Mouse (Mus musculus): Measurements from ENCODE around the gene Palm2.

Palm2 gene

DNA sequence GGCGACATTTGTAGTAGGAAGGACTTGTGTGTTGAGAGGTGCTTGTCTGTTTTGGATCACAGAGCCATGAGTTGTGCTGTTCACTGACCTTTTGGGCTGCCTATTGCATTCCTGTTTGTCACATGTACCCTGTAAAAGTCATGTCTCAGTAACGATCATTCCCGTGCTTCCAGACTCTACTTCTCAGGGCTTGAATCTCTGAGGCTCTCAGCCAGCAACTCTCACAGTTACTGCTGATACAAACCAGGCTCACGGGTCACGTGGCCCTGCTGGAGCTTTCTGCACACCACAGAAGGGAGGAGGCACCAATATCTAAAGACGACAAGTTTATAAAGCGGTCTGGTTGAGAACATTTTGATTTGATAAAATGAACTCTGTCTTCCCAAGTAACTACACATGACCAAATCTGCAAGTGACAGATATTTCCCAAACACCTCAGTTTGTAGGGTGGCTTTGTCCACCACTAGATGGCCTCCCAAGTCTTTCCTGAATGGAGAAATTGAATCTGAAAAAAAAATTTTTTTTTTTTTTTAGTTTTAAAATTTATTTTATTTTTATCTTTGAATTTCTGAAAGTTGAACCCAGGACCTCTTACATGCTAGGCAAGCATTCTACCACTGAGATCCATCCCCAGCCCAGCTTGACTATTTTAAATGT lies 236.9 kb downstream of the Palm2 start:
- peak in 1 of 2 experiments; percentile 32 for DNase-seq (ENCODE audit: low spot score in 2 of 2)

- DNase-seq (ENCODE audit: low spot score in 2 of 2) = no peak
Observed at GRCm38 (mm10) chr4:57672541-57672940, 238.5 kb downstream of the Palm2 start.

- peak; percentile 89 to 90 for DNase-seq (ENCODE audit: low spot score in 2 of 2)
Observed at GRCm38 (mm10) chr4:57672996-57673906, 239.2 kb downstream of the Palm2 start.

GRCm38 (mm10) chr4:57674351-57674750 lies 240.3 kb downstream of the Palm2 start:
- DNase-seq (ENCODE audit: low spot score in 2 of 2) = no peak

DNA sequence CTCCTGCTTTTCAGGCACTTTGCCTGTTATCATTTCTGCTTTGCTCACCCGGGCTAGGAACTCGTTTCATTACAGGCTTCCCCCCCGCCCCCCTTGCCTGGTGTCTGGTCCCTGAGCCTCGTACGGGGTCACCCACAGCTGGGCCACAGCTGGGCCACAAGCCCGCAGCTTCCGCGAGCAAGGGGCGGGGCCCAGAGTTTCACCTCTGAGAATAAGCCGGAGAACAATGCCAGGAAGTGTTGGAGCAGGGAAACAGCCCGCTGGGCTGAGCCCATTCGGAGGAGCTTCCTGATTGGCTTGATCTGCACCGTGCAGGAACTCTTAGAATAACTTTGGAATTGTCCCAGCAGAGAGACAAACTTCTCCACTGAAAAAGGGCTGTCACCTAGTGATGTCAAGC lies 241.3 kb downstream of the Palm2 start:
- DNase-seq (ENCODE audit: low spot score in 2 of 2) = no peak

GRCm38 (mm10) chr4:57677916-57678315 lies 243.9 kb downstream of the Palm2 start:
- no peak for DNase-seq (ENCODE audit: low spot score in 2 of 2)

GRCm38 (mm10) chr4:57678991-57679457 lies 245.0 kb downstream of the Palm2 start:
- no peak for DNase-seq (ENCODE audit: low spot score in 2 of 2)

DNA sequence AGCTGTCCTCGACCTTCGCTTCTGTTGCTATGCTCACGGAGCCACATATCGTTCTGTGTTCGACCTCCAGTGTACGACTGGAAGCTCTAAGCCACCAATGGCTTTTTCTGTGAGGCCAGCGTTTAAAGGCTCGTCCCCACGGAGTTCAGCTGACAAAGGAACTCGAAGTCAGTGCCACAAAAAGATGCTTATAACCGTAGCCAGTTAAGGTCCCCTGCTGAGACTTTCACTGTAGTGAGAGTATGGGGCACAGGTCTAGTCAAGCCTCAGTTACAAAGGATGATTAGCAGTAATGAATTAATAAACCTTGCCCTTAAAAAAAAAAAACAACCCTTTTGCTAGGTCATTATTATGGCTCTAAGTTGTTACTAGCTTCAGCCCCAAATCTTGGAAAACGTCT lies 246.1 kb downstream of the Palm2 start:
- DNase-seq (ENCODE audit: low spot score in 2 of 2) = no peak

DNA sequence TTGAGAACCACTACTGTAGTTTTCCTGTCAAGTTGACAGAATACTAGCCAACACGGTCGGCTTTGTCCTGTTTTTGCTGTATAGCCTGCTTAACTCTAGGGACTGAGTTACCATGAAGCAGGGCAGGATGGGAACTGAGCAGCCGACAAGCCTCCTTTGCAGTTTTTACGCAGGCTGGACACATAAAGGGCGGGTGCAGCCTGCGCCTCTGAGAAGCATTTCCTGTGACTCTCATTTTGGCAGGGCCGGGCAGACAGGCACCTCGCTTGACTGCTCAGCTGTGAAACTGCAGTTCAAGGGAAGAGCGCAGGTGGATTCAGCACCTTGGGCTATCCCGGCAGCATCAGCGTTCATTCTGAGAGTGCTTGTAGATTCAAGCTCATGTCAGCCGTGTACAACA lies 247.5 kb downstream of the Palm2 start:
- no peak for DNase-seq (ENCODE audit: low spot score in 2 of 2)

- no peak for DNase-seq (ENCODE audit: low spot score in 2 of 2)
Observed at GRCm38 (mm10) chr4:57682341-57682740, 248.3 kb downstream of the Palm2 start.

- peak; percentile 37 to 44 for DNase-seq (ENCODE audit: low spot score in 2 of 2)
Observed at GRCm38 (mm10) chr4:57682944-57683343, 248.9 kb downstream of the Palm2 start.

- no peak for DNase-seq (ENCODE audit: low spot score in 2 of 2)
Observed at GRCm38 (mm10) chr4:57684676-57685215, 250.7 kb downstream of the Palm2 start.

DNA sequence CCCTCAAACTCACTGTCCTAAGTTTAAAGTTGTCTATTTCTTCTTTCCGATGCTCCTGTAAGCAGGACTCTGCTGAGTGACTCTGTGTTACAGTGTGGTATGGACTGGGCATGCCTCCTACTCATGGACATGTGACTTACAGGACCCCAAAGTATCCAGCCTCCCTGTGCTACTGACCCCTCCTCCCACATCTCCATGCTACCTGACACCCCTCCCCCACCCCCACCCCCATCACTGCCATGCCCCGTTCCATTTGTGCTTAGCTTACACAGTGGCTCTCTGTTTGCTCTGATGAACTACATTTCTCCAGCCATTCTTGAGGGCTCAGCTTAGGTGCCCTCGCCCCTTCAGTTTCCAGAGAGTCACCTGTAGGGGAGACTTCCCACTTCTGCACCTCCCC lies 252.7 kb downstream of the Palm2 start:
- DNase-seq (ENCODE audit: low spot score in 2 of 2) = no peak

DNA sequence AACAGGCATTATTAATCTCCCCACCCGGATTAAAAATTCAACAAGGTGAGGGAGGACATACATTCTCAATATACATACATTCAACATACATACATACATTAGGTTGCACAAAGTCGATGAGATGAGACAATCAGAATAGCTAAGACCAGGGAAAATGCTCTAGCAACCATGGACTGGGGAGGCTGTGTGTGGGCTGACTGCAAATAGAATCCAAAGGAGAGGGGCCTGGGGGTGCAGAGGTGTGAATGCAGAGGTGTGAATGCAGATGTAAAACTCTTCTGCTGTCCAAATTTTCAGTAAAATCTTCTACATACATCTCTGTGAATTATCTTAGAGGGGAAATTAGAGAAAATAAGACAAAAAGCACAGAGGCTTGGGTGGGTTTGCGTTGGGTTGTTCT lies 253.5 kb downstream of the Palm2 start:
- peak in 1 of 2 experiments; percentile 55 for DNase-seq (ENCODE audit: low spot score in 2 of 2)

DNA sequence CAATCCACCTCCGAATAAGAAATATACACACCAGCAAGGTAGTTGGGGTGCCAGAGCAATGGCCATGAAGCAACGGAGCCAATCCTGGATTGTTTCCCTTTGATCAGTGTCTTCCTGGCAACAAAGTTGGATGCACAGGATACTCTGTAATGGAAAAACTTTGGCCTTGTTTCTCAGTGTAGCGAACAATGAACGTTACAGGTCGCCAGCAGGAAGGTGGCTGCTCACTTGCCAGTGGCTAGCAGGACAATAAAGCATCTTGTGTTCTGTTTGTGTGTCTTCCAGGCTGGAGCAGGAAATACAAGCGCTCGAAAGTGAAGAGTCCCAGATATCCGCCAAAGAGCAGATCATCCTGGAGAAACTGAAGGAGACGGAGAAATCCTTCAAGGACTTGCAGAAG lies 254.1 kb downstream of the Palm2 start:
- DNase-seq (ENCODE audit: low spot score in 2 of 2) = no peak

GRCm38 (mm10) chr4:57690001-57690400 lies 256.0 kb downstream of the Palm2 start:
- DNase-seq (ENCODE audit: low spot score in 2 of 2) = no peak

- no peak for DNase-seq (ENCODE audit: low spot score in 2 of 2)
Observed at GRCm38 (mm10) chr4:57690805-57691204, 256.8 kb downstream of the Palm2 start.

- no peak for DNase-seq (ENCODE audit: low spot score in 2 of 2)
Observed at GRCm38 (mm10) chr4:57694356-57695136, 260.5 kb downstream of the Palm2 start.

DNA sequence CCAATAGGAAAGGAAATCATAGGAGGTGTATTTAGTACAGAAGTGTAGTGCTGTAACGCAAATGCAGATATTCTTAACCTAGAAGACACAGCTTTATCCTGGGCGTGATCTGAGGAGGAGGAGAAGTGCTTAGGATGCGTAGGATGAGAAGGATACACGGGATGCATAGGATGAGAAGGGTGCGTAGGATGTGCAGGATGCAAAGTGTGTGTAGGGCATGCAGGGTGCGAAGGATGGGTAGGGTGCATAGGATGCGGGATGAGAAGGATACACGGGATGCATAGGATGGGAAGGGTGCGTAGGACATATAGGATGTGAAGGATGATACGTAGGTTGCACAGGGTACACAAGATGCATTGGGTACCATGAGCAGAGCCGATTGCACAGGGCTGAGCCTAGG lies 262.9 kb downstream of the Palm2 start:
- DNase-seq (ENCODE audit: low spot score in 2 of 2) = no peak

DNA sequence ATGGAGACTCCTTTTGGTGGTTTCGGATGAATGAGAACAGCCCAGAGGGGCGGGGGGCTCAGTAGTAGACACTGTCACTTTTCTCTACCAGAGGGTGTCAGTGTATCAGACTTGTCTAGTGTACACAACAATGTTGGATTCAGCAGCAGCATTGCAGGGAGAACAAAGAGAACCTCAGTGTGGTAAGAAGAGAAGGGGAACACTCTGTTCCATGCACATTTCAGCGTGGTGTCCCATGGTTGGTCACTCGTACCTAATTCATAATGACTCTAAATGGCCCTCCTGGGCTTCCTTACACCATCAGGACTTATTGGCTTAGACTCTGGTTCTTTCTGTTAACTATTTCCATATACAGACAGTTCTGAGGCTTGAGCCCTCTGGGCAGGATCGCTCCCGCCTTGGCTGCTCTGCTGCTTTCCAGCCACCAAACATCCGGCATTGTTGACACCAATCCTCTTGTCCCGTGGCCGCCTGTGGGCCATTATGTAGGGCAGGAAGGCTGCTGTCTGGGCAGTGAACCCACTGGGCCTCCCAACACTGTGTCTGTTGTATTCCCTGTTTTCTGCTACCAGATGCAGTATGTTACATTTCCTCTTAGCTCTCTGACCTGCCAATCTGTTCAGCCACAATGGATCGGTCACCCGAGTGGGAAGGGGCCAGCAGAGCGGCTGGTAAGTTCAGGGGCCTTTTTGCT lies 264.0 kb downstream of the Palm2 start:
- no peak for DNase-seq (ENCODE audit: low spot score in 2 of 2)

GRCm38 (mm10) chr4:57701576-57701975 lies 267.5 kb downstream of the Palm2 start:
- no peak for DNase-seq (ENCODE audit: low spot score in 2 of 2)

Measured in frontal cortex, postnatal 36 days (tissue).